Mouse (Mus musculus) midbrain, embryonic 13.5 days (tissue): ENCODE measurements around the gene Hoxa4. TPM values are rescaled to one million over a fixed set of nuclear protein-coding genes. Genes with fewer than 3 reads are reported as not detected.

Experiments
- ATAC-seq: fragments of 200-750 bp; cut with Nextera tagmentation; 2 replicates; pipeline ENCODE4 v1.8.0; 2017; ENCODE audit warnings: mild to moderate bottlenecking, moderate TSS enrichment, moderate library complexity
- H3K27ac ChIP-seq: fragments of 300-500 bp; sonication (generic); 2 replicates; pipeline ENCODE4 v1.5.1; 2015; ENCODE audit warnings: inconsistent platforms, mild to moderate bottlenecking, moderate library complexity
- H3K27me3 ChIP-seq: fragments of 300-500 bp; sonication (generic); 2 replicates; pipeline ENCODE4 v1.6.1; 2015; ENCODE audit warnings: mild to moderate bottlenecking, inconsistent platforms
- H3K36me3 ChIP-seq: fragments of 300-500 bp; sonication (generic); 2 replicates; pipeline ENCODE4 v1.6.1; 2015; ENCODE audit warnings: mild to moderate bottlenecking, inconsistent platforms
- H3K4me1 ChIP-seq: fragments of 300-500 bp; sonication (generic); replicated peaks from 2 replicates; pipeline ENCODE4 v1.6.1; 2015; ENCODE audit warnings: inconsistent platforms
- H3K4me2 ChIP-seq: fragments of 300-500 bp; sonication (generic); replicated peaks from 2 replicates; pipeline ENCODE4 v1.6.1; 2015; ENCODE audit warnings: moderate library complexity, mild to moderate bottlenecking, inconsistent platforms
- H3K4me3 ChIP-seq: fragments of 300-500 bp; sonication (generic); replicated peaks from 2 replicates; pipeline ENCODE4 v1.5.1; 2015; ENCODE audit warnings: mild to moderate bottlenecking, inconsistent platforms
- H3K9ac ChIP-seq: fragments of 300-500 bp; sonication (generic); replicated peaks from 2 replicates; pipeline ENCODE4 v1.6.1; 2015; ENCODE audit warnings: mild to moderate bottlenecking, inconsistent platforms
- H3K9me3 ChIP-seq: fragments of 300-500 bp; sonication (generic); 2 replicates; pipeline ENCODE4 v1.6.1; 2016; ENCODE audit warnings: mild to moderate bottlenecking, inconsistent platforms
- WGBS: fragments of 180-500 bp; shearing (Covaris S2); methylation state at CpG from one replicate; pipeline ENCODE4 v1.1.7; 2015; 5-methylcytosine and 5-hydroxymethylcytosine counted together
- microRNA counts: library from miRNA; unstranded; fragments of <30 nt; microRNA quantifications from one replicate; lab custom pipeline; 2016
- microRNA-seq: library from miRNA; unstranded; fragments of <30 nt; microRNA quantifications from one replicate; pipeline ENCODE4, GENCODE M21; 2016
- polyA plus RNA-seq: library from polyadenylated mRNA; unstranded; fragments of >200 nt; fragmentation: Nextera tagmentation; extraction: Ambion mirVana; gene quantifications from 2 replicates; pipeline ENCODE4 v1.2.1, GENCODE M21; 2015

Hoxa4 gene
- polyA plus RNA-seq, 1 experiment from 2014 or later = not detected

DNA sequence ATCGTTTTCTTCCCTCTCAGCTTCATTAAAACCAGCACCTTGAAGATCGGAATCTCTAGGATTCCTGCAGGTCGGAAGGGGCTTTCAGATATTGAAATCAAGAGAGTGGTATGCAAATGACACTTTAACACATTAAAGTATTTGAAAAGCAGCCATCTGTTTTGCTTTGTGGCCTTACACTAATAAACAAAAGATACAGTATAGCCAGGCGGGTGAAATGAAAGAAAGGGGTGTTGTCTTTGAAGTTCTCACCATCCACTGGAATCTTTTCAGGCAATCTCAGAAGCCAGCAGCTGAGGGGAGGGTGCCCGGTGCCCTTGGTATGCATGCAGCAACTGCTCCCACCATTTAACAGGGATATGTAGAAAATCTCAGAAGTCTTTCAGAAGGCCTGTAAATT, 37.5 kb downstream of the Hoxa4 start:
- H3K4me2 ChIP-seq = no peak overlapping the region
- H3K27me3 ChIP-seq = peaks cover 100% of the 10 kb centered on the region
- peaks cover 10% of the 10 kb centered on the region for H3K4me1 ChIP-seq
- 1% methylated on average over 5 of the region's 5 CpGs for WGBS
- no peak overlapping the region for H3K4me3 ChIP-seq
- H3K9ac ChIP-seq = no peak overlapping the region
- H3K36me3 ChIP-seq = no peaks in the 10 kb centered on the region
- ATAC-seq = no peak
- no peaks in the 10 kb centered on the region for H3K9me3 ChIP-seq
- H3K27ac ChIP-seq = no peak overlapping the region

- Histone ChIP-seq H3K9me3 (no peaks in the 10 kb centered on the region), H3K4me2 (no peak overlapping the region), H3K4me1 (peaks cover 4% of the 10 kb centered on the region), H3K9ac (no peak overlapping the region), H3K27ac (no peak overlapping the region), H3K4me3 (no peak overlapping the region), H3K27me3 (peaks cover 100% of the 10 kb centered on the region), H3K36me3 (no peaks in the 10 kb centered on the region)
- ATAC-seq = no peak
- 0% methylated on average over 6 of the region's 6 CpGs for WGBS
Observed at GRCm38 (mm10) chr6:52153270-52153669, 38.3 kb downstream of the Hoxa4 start.

DNA sequence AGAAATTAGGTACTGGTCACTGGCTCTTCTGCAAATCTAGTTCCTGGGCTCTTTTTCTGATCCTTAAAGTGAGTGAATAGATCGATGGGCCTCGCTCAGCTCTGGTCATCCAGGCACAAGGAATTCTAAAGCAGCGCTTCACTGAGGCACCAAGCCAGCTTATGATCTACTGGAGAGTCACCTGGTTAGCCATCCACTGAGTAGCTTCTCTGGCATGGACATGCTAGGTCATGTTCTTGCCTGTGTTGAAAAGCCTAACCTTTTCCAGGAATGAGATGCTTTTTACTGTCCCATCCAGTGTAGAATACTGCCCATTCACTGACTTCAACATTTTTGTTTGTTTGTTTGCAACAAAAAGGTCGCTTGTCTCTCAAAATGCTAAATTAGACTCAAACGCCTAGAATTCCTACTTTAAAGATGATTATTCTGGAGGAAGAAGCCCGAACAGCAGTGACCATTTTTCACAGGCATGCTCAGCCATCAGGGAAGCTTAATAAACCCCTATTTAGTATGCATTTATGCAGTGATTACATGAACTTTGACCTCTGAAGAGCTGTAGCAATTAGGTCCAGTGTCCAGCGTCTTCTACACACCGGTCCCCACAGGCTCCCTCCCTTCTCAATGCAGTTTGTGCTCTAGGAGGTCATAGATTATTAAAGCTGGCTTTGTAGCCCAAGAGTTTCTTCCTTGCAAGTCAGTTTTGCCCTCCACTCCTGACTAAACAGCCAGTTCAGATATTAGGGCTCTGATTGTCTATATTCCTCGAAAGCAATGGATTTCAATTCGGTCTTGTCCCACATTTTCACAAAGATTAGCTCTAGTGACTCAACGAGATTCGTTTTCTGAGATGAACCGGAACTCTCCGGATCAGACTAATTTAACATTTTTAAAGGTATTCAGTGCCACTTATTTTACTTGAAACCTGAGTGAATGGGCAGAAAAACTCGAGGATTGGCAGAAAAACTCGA, 39.0 kb downstream of the Hoxa4 start:
- no peak overlapping the region for H3K27ac ChIP-seq
- no peaks in the 10 kb centered on the region for H3K36me3 ChIP-seq
- H3K4me3 ChIP-seq = no peak overlapping the region
- no peaks in the 10 kb centered on the region for H3K4me1 ChIP-seq
- no peak overlapping the region for H3K4me2 ChIP-seq
- no peak for ATAC-seq
- no peak overlapping the region for H3K9ac ChIP-seq
- H3K9me3 ChIP-seq = no peaks in the 10 kb centered on the region
- 2% methylated on average over 16 of the region's 16 CpGs for WGBS
- H3K27me3 ChIP-seq = peaks cover 100% of the 10 kb centered on the region

DNA sequence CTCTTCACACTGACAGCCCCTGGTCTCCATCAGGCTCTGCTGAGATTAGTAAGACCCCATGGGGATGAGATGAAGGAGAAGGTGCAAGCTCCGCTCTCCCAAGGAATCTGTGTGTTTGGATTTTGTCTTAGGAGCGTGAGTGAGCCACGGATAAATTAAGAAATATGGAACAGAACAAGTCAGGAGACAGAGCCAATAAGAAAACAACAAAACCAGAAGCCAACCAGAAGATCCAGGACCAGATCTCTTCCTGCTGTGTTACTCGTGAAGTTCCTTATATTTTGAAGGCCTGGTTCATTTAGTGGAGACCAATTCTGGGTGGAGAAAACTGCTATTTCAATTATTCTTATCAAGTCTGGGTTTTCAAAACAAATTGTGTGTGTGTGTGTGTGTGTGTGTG, 40.0 kb downstream of the Hoxa4 start:
- 3% methylated on average over 4 of the region's 4 CpGs for WGBS

GRCm38 (mm10) chr6:52150401-52150966, 41.1 kb downstream of the Hoxa4 start:
- Histone ChIP-seq H3K4me3 (no peak overlapping the region), H3K9ac (no peak overlapping the region)
- 3% methylated on average over 16 of the region's 16 CpGs for WGBS

More for the DNA sequence above, 40.0 kb downstream of the Hoxa4 start:
- no peak for ATAC-seq
- Histone ChIP-seq H3K36me3 (no peaks in the 10 kb centered on the region), H3K4me2 (no peak overlapping the region), H3K4me1 (no peaks in the 10 kb centered on the region), H3K27ac (no peak overlapping the region), H3K9me3 (no peaks in the 10 kb centered on the region), H3K9ac (no peak overlapping the region), H3K4me3 (no peak overlapping the region), H3K27me3 (peaks cover 100% of the 10 kb centered on the region)

More at GRCm38 (mm10) chr6:52150401-52150966, 41.1 kb downstream of the Hoxa4 start:
- H3K4me1 ChIP-seq = no peaks in the 10 kb centered on the region
- no peak overlapping the region for H3K4me2 ChIP-seq
- no peak overlapping the region for H3K27ac ChIP-seq
- no peaks in the 10 kb centered on the region for H3K9me3 ChIP-seq
- no peak for ATAC-seq
- H3K27me3 ChIP-seq = peaks cover 96% of the 10 kb centered on the region
- H3K36me3 ChIP-seq = no peaks in the 10 kb centered on the region

MicroRNAs within 50 kb of the gene (microRNA counts, 519-probe panel; counts per million panel counts)
- microRNA mmu-miR-196b (lab: Ali Mortazavi, UCI) = 110 counts per million, percentile 56 among the panel's probes with 10 or more counts

Small RNA genes within 50 kb of the gene (microRNA-seq; reads per million reads assigned to microRNA genes)
- 23.1 reads per million, percentile 36 among the genes with 10 or more reads in this experiment for gene Mir196b

Other genes with a start within 250 kb of the Hoxa4 start
- 5.3 and 5.4 TPM in 2 replicates for gene Skap2, start 179.2 kb downstream of the Hoxa4 start, polyA plus RNA-seq
- gene Hoxa1, start 33.4 kb downstream of the Hoxa4 start, polyA plus RNA-seq = 0.07 and 0.09 TPM in 2 replicates
- gene Hoxa2, start 26.9 kb downstream of the Hoxa4 start, polyA plus RNA-seq = 0.18 TPM in 1 of 2 replicates, not detected in the other
- gene 5730596B20Rik, start 14.3 kb downstream of the Hoxa4 start, polyA plus RNA-seq = not detected in 2 replicates
- gene Hoxa5, start 12.8 kb upstream of the Hoxa4 start, polyA plus RNA-seq = 0.08 and 0.17 TPM in 2 replicates
- gene Hoxa6, start 17.0 kb upstream of the Hoxa4 start, polyA plus RNA-seq = not detected in 2 replicates
- not detected in 2 replicates for gene Hoxa3, start 21.6 kb upstream of the Hoxa4 start, polyA plus RNA-seq
- not detected in 2 replicates for gene Gm28308, start 21.6 kb upstream of the Hoxa4 start, polyA plus RNA-seq
- not detected in 2 replicates for gene Hoxa7, start 30.1 kb upstream of the Hoxa4 start, polyA plus RNA-seq
- not detected in 2 replicates for gene Hoxa9, start 39.3 kb upstream of the Hoxa4 start, polyA plus RNA-seq
- gene Hoxa10, start 49.1 kb upstream of the Hoxa4 start, polyA plus RNA-seq = 0.30 TPM in 1 of 2 replicates, not detected in the other
- gene Hoxa11, start 54.1 kb upstream of the Hoxa4 start, polyA plus RNA-seq = not detected in 2 replicates
- not detected in 2 replicates for gene Hoxa13, start 69.1 kb upstream of the Hoxa4 start, polyA plus RNA-seq
- 0.50 and 0.93 TPM in 2 replicates for gene Evx1, start 121.7 kb upstream of the Hoxa4 start, polyA plus RNA-seq